Mouse (Mus musculus): Measurements from ENCODE around the gene Pxk.

- no peak for TF ChIP-seq CTCF (IDR thresholded peaks at IDR 0.05; ENCODE audit: borderline replicate concordance, control insufficient read depth, extremely low read depth, insufficient read depth, low read length, poor library complexity)
- TF ChIP-seq POLR2A (IDR thresholded peaks at IDR 0.05; ENCODE audit: control insufficient read depth, extremely low read depth, insufficient read depth, low read length, poor library complexity) = no peak
These were observed 33.9 kb upstream of the Pxk start for GRCm38 (mm10) chr14:8063835-8064785.
